In the genomic region with DNA sequence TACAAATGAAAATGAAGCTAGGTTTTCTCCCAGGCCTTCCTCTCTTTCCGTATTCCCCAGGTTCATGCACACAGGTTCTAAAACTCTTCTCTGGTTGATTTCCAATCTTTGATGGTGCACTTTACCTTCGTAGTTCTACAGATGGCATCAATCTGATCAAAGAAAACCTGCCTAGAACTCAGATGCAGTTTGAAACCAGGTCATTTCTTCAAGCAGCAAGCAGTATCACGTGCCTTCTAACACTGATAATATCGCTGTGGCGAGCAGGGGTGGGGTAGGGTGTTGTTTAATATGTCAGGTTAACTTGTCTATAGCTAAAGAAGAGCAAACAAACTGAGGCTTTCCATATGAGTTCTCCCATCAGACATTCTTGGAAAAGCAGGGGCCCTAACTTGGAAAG, we compare ENCODE assay signal across 9 mouse cellular contexts. TPM values are rescaled to one million over a fixed set of nuclear protein-coding genes. Genes with fewer than 3 reads are reported as not detected.
DNase-seq lines count a peak whose midpoint lies in the region; ATAC-seq and TF ChIP-seq lines count a peak whose summit lies in the region.
"Had no signal": no experiment of that assay in that cellular context is flagged by ENCODE, and none has a peak within 500 bp of the region (broad histone marks: within the 10 kb centered on the region; RNA-seq: fewer than 3 reads in every experiment).

No protein-coding gene starts in this region.

- TF ChIP-seq POLR2A in heart, adult 2 months (IDR thresholded peaks at IDR 0.05; ENCODE audit: insufficient read depth, low read depth, low read length), result no peak

- WGBS in heart, adult 2 months, result 46% methylated on average over 5 of the region's 5 CpGs
- 57% methylated on average over 5 of the region's 5 CpGs for WGBS in liver, embryonic 11.5 days
- WGBS in embryonic facial prominence, embryonic 10.5 days, result 86% methylated on average over 5 of the region's 5 CpGs
- 66% methylated on average over 5 of the region's 5 CpGs for WGBS in macrophage (ENCODE audit: missing documents)
- WGBS in forebrain, embryonic 12.5 days, result 82% methylated on average over 5 of the region's 5 CpGs

- H3K79me2 ChIP-seq in heart, adult 2 months (replicated peaks; ENCODE audit: control insufficient read depth, insufficient read depth, low read length), result 0 out of 2 replicates have a peak, but pooled peaks cover 1% of the 10 kb centered on the region
- H3K79me2 ChIP-seq in macrophage (ENCODE audit: inconsistent target), result peaks cover 96% of the 10 kb centered on the region

- H3K9ac ChIP-seq in heart, adult 2 months (ENCODE audit: low read depth, low read length), result peak overlapping the region; percentile 50
- no peak overlapping the region for H3K9ac ChIP-seq in liver, embryonic 11.5 days (ENCODE audit: low read depth, low read length)
- H3K9ac ChIP-seq in forebrain, embryonic 12.5 days, result no peak overlapping the region

- TF ChIP-seq CTCF in heart, adult 2 months (IDR thresholded peaks at IDR 0.05), result no peak

- no peak for DNase-seq in heart, adult 2 months
- no peak for DNase-seq in heart, postnatal 4 days
- DNase-seq in liver, embryonic 11.5 days (ENCODE audit: low spot score), result peak; percentile 30
- DNase-seq in liver (no peak), adipocyte (ENCODE audit: low spot score) (no peak)
- DNase-seq in embryonic facial prominence, embryonic 10.5 days (ENCODE audit: low spot score), result no peak

- H3K9me3 ChIP-seq in liver, embryonic 11.5 days (ENCODE audit: control insufficient read depth, low read length), result no peaks in the 10 kb centered on the region
- H3K9me3 ChIP-seq in embryonic facial prominence, embryonic 10.5 days, result no peaks in the 10 kb centered on the region
- no peaks in the 10 kb centered on the region for H3K9me3 ChIP-seq in forebrain, embryonic 12.5 days

- no peak for TF ChIP-seq EP300 in heart, adult 2 months (IDR thresholded peaks at IDR 0.05; ENCODE audit: insufficient read depth, low read depth, low read length)

- ATAC-seq in liver, embryonic 11.5 days (replicated peaks; ENCODE audit: low FRiP score), result no peak
- no peak for ATAC-seq in forebrain, embryonic 12.5 days (ENCODE audit: low FRiP score)

- intact Hi-C loops in heart, adult 2 months (cut with DNase I), result no loop called here

- peak overlapping the region; percentile 47 for H3K4me3 ChIP-seq in heart, adult 2 months
- H3K4me3 ChIP-seq in liver, embryonic 11.5 days (ENCODE audit: low read depth, low read length), result no peak overlapping the region
- peak overlapping the region; percentile 92 for H3K4me3 ChIP-seq in embryonic facial prominence, embryonic 10.5 days
- H3K4me3 ChIP-seq in macrophage (ENCODE audit: inconsistent target), result no peak overlapping the region
- H3K4me3 ChIP-seq in forebrain, embryonic 12.5 days (replicated peaks), result no peak overlapping the region

- peaks cover 18% of the 10 kb centered on the region for H3K4me1 ChIP-seq in heart, adult 2 months (ENCODE audit: control insufficient read depth, insufficient read depth, low read length)
- H3K4me1 ChIP-seq in liver, embryonic 11.5 days (replicated peaks; ENCODE audit: control insufficient read depth, insufficient read depth, low read length), result peaks cover 29% of the 10 kb centered on the region
- H3K4me1 ChIP-seq in embryonic facial prominence, embryonic 10.5 days, result peaks cover 47% of the 10 kb centered on the region
- H3K4me1 ChIP-seq in forebrain, embryonic 12.5 days, result peaks cover 30% of the 10 kb centered on the region

- H3K36me3 ChIP-seq in heart, adult 2 months (ENCODE audit: control insufficient read depth, insufficient read depth, low read length), result peaks cover 20% of the 10 kb centered on the region
- H3K36me3 ChIP-seq in liver, embryonic 11.5 days (ENCODE audit: control insufficient read depth, insufficient read depth, low read length), result no peaks in the 10 kb centered on the region
- H3K36me3 ChIP-seq in embryonic facial prominence, embryonic 10.5 days (replicated peaks), result peaks cover 16% of the 10 kb centered on the region; the same call in 1 of the 2 replicates
- no peaks in the 10 kb centered on the region for H3K36me3 ChIP-seq in macrophage (ENCODE audit: inconsistent target)
- no peaks in the 10 kb centered on the region for H3K36me3 ChIP-seq in forebrain, embryonic 12.5 days (replicated peaks)

- peak overlapping the region; percentile 98 for H3K4me2 ChIP-seq in liver, embryonic 11.5 days
- no peak overlapping the region for H3K4me2 ChIP-seq in forebrain, embryonic 12.5 days

- no peaks in the 10 kb centered on the region for H3K27me3 ChIP-seq in heart, adult 2 months (ENCODE audit: control insufficient read depth, insufficient read depth, low read length)
- H3K27me3 ChIP-seq in liver, embryonic 11.5 days (replicated peaks; ENCODE audit: control insufficient read depth, insufficient read depth, low read length), result peaks cover 31% of the 10 kb centered on the region
- H3K27me3 ChIP-seq in embryonic facial prominence, embryonic 10.5 days (replicated peaks; ENCODE audit: low read depth, poor library complexity, severe bottlenecking), result peaks cover 52% of the 10 kb centered on the region
- peaks cover 80% of the 10 kb centered on the region for H3K27me3 ChIP-seq in forebrain, embryonic 12.5 days

- peak overlapping the region; percentile 55 for H3K27ac ChIP-seq in heart, adult 2 months
- no peak overlapping the region for H3K27ac ChIP-seq in liver, embryonic 11.5 days (ENCODE audit: low read depth, low read length)
- no peak overlapping the region for H3K27ac ChIP-seq in embryonic facial prominence, embryonic 10.5 days (replicated peaks)
- H3K27ac ChIP-seq in macrophage, result peak overlapping the region; percentile 97; the same call in 1 of the 2 replicates
- no peak overlapping the region for H3K27ac ChIP-seq in forebrain, embryonic 12.5 days

RNA-seq across cellular contexts. Expression of a gene that starts 4.5 kb away (rescaled TPM):
- total RNA-seq in heart, adult 2 months (2021), result 10 to 100 TPM; 23.5 to 28.2 TPM
- 14.9 and 17.4 TPM in 2 replicates for polyA plus RNA-seq in heart, adult 2 months (2012; rRNA removed)
- 10 to 100 TPM; 38.9 to 41.1 TPM for total RNA-seq in heart, postnatal 4 days (2021)
- 23.1 and 24.3 TPM in 2 replicates for polyA plus RNA-seq in liver, embryonic 11.5 days (2014; fragmentation: Nextera tagmentation; extraction: Ambion mirVana)
- 54.8 and 56.7 TPM in 2 replicates for polyA plus RNA-seq in embryonic facial prominence, embryonic 10.5 days (2016; fragmentation: Nextera tagmentation; extraction: Ambion mirVana)
- total RNA-seq in macrophage (2018; cell fraction: chromatin; rRNA removed), result 100 to 1,000 TPM in 9 of 26 experiments, 10 to 100 TPM in 17; 21.1 to 160 (median 95.3) TPM
- total RNA-seq in macrophage (2018; cell fraction: cytosol; rRNA removed), result 100 to 1,000 TPM in 2 of 26 experiments, 10 to 100 TPM in 24; 44.1 to 110 (median 89.3) TPM
- total RNA-seq in macrophage (2018; cell fraction: nucleus; rRNA removed), result 100 to 1,000 TPM in 6 of 26 experiments, 10 to 100 TPM in 20; 26.3 to 141 (median 83.7) TPM
- polyA plus RNA-seq in macrophage (2018), result 47.2 to 90.9 TPM (median 59.7 TPM) in 3 replicates
- 9.4 and 9.8 TPM in 2 replicates for polyA plus RNA-seq in forebrain, embryonic 12.5 days (2016; fragmentation: Nextera tagmentation; extraction: Ambion mirVana)
- polyA plus RNA-seq: C2C12 had no signal

Comparison
In these comparisons a context has a peak if more than half of its experiments do, and no peak if none do; other contexts are left out.
1. H3K27ac ChIP-seq: peak in heart, adult 2 months (single experiment) and macrophage (single experiment); none in liver, embryonic 11.5 days (single experiment), embryonic facial prominence, embryonic 10.5 days (single experiment) and forebrain, embryonic 12.5 days (single experiment).
2. H3K4me3 ChIP-seq: peak in heart, adult 2 months (single experiment) and embryonic facial prominence, embryonic 10.5 days (single experiment); none in liver, embryonic 11.5 days (single experiment), macrophage (single experiment) and forebrain, embryonic 12.5 days (single experiment).